Mouse (Mus musculus) G1E (cell line): ENCODE data around the gene Kif21a.

ENCODE experiments used
- CTCF ChIP-seq: IDR thresholded peaks from 2 replicates; pipeline ENCODE4 v1.5.1; 2012; ENCODE audit warnings: low read depth, low read length, inconsistent platforms, mixed read lengths
- TAL1 ChIP-seq: conservative IDR thresholded peaks from 2 replicates; pipeline ENCODE4 v1.6.1; 2012; ENCODE audit warnings: low read depth, low read length, inconsistent platforms, mixed read lengths

GRCm38 (mm10) chr15:90896480-90896879, 153.3 kb downstream of the Kif21a start:
- TF ChIP-seq CTCF (no peak), TAL1 (no peak)
